Mouse (Mus musculus) stomach, postnatal 0 days (tissue): Measurements from ENCODE around the gene Ptgds. TPM values are rescaled to one million over a fixed set of nuclear protein-coding genes. Genes with fewer than 3 reads are reported as not detected.

Source experiments
- ATAC-seq: fragments of 200-750 bp; cut with Nextera tagmentation; 2 replicates; pipeline ENCODE4 v1.8.0; 2017; ENCODE audit not compliant: low FRiP score, low TSS enrichment
- DNase-seq: peaks from one replicate; pipeline ENCODE4 v3.0.0-alpha.2; 2016; ENCODE audit warnings: low spot score
- H3K27ac ChIP-seq: fragments of 300-500 bp; sonication (generic); replicated peaks from 2 replicates; pipeline ENCODE4 v1.5.1; 2014; ENCODE audit warnings: mild to moderate bottlenecking, control low read depth
- H3K27me3 ChIP-seq: fragments of 300-500 bp; sonication (generic); 2 replicates; pipeline ENCODE4 v1.6.1; 2014; ENCODE audit warnings: low read length; ENCODE audit not compliant: control insufficient read depth, insufficient read depth
- H3K36me3 ChIP-seq: fragments of 300-500 bp; sonication (generic); 2 replicates; pipeline ENCODE4 v1.6.1; 2014; ENCODE audit warnings: low read length, mixed read lengths; ENCODE audit not compliant: control insufficient read depth, insufficient read depth
- H3K4me1 ChIP-seq: fragments of 300-500 bp; sonication (generic); replicated peaks from 2 replicates; pipeline ENCODE4 v1.6.1; 2014; ENCODE audit warnings: antibody characterized with exemption; ENCODE audit not compliant: control insufficient read depth, insufficient read depth
- H3K4me2 ChIP-seq: fragments of 300-500 bp; sonication (generic); replicated peaks from 2 replicates; pipeline ENCODE4 v1.6.1; 2014; ENCODE audit warnings: low read depth, mild to moderate bottlenecking, control low read depth, moderate library complexity
- H3K4me3 ChIP-seq: fragments of 300-500 bp; sonication (generic); 2 replicates; pipeline ENCODE4 v1.5.1; 2014; ENCODE audit warnings: low read depth, low read length, control low read depth
- H3K9ac ChIP-seq: fragments of 300-500 bp; sonication (generic); 2 replicates; pipeline ENCODE4 v1.6.1; 2014; ENCODE audit warnings: mild to moderate bottlenecking, low read length, control low read depth, mixed read lengths
- H3K9me3 ChIP-seq: fragments of 300-500 bp; sonication (generic); 2 replicates; pipeline ENCODE4 v1.6.1; 2016; ENCODE audit warnings: low read length; ENCODE audit not compliant: control insufficient read depth
- CTCF ChIP-seq: IDR thresholded peaks from 2 replicates; pipeline ENCODE4 v1.5.1; 2016; ENCODE audit warnings: antibody characterized with exemption, low read depth, mild to moderate bottlenecking, moderate library complexity
- EP300 ChIP-seq: optimal IDR thresholded peaks from 2 replicates; pipeline ENCODE3; 2016; ENCODE audit warnings: antibody characterized with exemption
- WGBS: fragments of 180-500 bp; shearing (Covaris S2); extraction: QIAGEN DNeasy Blood & Tissue Kit; methylation state at CpG from one replicate; pipeline ENCODE4 v1.1.7; 2014; 5-methylcytosine and 5-hydroxymethylcytosine counted together
- polyA plus RNA-seq: library from polyadenylated mRNA; unstranded; fragments of >200 nt; fragmentation: Nextera tagmentation; extraction: Ambion mirVana; gene quantifications from 2 replicates; pipeline ENCODE4 v1.2.1, GENCODE M21; 2015

The Ptgds gene
- polyA plus RNA-seq, 1 experiment from 2014 or later, result 4.7 TPM

DNA sequence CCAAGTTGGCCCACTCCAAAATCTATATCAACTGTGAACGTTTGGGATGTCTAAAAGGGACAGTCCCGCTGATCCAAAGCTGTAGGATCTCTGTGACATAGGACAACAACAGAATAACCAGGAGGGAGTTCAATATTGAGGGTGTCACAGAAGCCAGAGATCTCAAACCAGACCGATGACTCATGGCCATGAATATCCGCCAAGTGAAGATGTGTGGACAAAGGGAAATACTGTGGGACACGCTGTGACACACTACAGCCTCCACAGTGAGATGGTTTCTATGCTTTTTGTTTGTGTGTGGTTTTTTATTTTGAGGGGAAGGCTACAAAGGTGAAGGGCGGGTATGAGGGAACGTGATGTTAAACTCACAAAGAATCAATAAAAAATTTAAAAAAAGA is 18.8 kb upstream of the Ptgds start:
- 62% methylated on average over 7 of the region's 7 CpGs for WGBS
- no peaks in the 10 kb centered on the region for H3K9me3 ChIP-seq
- H3K27ac ChIP-seq, result peak overlapping the region; percentile 65; the same call in 1 of the 2 replicates
- H3K4me1 ChIP-seq, result no peaks in the 10 kb centered on the region
- no peaks in the 10 kb centered on the region for H3K36me3 ChIP-seq
- no peak for ATAC-seq
- TF ChIP-seq EP300 (no peak), CTCF (no peak)
- no peak overlapping the region for H3K4me2 ChIP-seq
- no peak overlapping the region for H3K4me3 ChIP-seq
- no peak overlapping the region for H3K9ac ChIP-seq
- no peak for DNase-seq
- H3K27me3 ChIP-seq, result no peaks in the 10 kb centered on the region

DNA sequence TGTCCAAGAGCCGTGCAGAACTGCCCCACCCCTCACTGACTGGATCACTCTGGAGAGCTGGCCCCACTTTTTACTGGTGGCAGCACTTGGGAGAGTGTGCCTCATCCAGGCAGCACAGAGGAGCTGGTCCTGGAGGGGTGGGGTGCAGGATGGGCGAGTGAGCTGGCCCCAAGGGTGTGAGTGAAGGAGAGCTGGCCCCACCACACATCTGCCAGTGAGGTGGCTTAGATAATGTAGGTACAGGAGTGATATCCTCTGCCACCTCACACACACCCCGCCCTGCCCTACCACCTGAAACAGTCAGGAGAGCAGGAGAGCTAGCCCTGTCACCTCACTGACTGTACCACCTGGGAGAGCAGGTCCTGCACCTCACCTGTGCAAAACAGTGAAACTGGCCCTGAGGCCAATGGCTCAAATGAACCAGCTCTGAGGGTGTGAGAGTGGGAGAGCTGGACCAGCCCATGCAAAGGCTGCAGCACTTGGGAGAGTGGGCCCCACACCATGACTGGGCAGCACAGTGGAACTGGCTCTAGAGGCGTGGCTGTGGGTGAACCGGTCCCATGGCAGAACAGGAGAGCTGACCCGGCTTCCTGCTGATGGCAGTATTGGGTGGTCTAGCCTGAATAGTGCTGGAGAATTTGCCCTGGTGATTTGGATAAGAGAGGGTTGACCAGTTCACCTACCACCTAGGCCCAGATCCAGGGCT is 18.3 kb upstream of the Ptgds start:
- DNase-seq (peak; percentile 44), ATAC-seq (peak; percentile 22; the same call in 1 of the 2 replicates)
- Histone ChIP-seq H3K36me3 (no peaks in the 10 kb centered on the region), H3K9ac (no peak overlapping the region), H3K27me3 (no peaks in the 10 kb centered on the region), H3K9me3 (no peaks in the 10 kb centered on the region), H3K4me3 (no peak overlapping the region), H3K27ac (peak overlapping the region; percentile 65), H3K4me1 (no peaks in the 10 kb centered on the region), H3K4me2 (no peak overlapping the region)
- 55% methylated on average over 6 of the region's 6 CpGs for WGBS
- TF ChIP-seq CTCF (no peak), EP300 (no peak)

- no peaks in the 10 kb centered on the region for H3K4me1 ChIP-seq
- H3K9me3 ChIP-seq, result no peaks in the 10 kb centered on the region
- no peaks in the 10 kb centered on the region for H3K27me3 ChIP-seq
- WGBS, result 52% methylated on average over 11 of the region's 11 CpGs
- no peak overlapping the region for H3K4me2 ChIP-seq
- no peak overlapping the region for H3K4me3 ChIP-seq
- DNase-seq (peak; percentile 76), ATAC-seq (peak; percentile 58)
- TF ChIP-seq CTCF (no peak), EP300 (no peak)
- H3K36me3 ChIP-seq, result no peaks in the 10 kb centered on the region
- H3K9ac ChIP-seq, result no peak overlapping the region
- peak overlapping the region; percentile 53 for H3K27ac ChIP-seq
These were observed 15.2 kb upstream of the Ptgds start for GRCm38 (mm10) chr2:25484901-25485647.

DNA sequence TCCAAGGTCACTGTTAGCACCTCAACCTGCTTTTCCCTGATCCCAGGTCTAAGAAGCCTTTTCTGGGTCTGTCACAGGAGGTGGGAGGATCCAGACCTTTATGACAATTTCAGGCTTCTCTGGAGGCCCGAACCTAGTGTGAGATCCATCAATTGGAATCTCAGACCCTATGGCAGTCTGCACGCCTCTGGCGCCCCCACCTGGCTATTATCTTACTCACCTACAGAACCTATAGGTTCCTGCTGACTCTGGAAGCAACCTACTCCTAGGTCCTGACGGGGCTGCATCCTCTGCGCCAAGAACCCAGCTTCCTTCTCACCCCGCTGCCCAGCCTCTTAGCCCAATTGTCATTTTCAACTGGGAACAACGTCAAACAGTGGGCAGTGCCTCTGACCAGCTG is 13.1 kb upstream of the Ptgds start:
- Histone ChIP-seq H3K9me3 (no peaks in the 10 kb centered on the region), H3K36me3 (no peaks in the 10 kb centered on the region), H3K4me3 (no peak overlapping the region), H3K27ac (no peak overlapping the region), H3K4me2 (no peak overlapping the region), H3K9ac (no peak overlapping the region), H3K4me1 (peaks cover 2% of the 10 kb centered on the region; the same call in 1 of the 2 replicates), H3K27me3 (no peaks in the 10 kb centered on the region)
- 18% methylated on average over 7 of the region's 7 CpGs for WGBS
- peak; percentile 79 for DNase-seq
- TF ChIP-seq CTCF (peak; percentile 76), EP300 (no peak)
- no peak for ATAC-seq

GRCm38 (mm10) chr2:25480541-25480940 is 10.7 kb upstream of the Ptgds start:
- WGBS, result 83% methylated on average over 1 of the region's 1 CpGs
- no peaks in the 10 kb centered on the region for H3K27me3 ChIP-seq
- ATAC-seq, result no peak
- no peak overlapping the region for H3K4me2 ChIP-seq
- H3K4me1 ChIP-seq, result peaks cover 2% of the 10 kb centered on the region; the same call in 1 of the 2 replicates
- H3K27ac ChIP-seq, result peak overlapping the region; percentile 84
- no peaks in the 10 kb centered on the region for H3K36me3 ChIP-seq
- DNase-seq, result no peak
- no peak overlapping the region for H3K4me3 ChIP-seq
- no peaks in the 10 kb centered on the region for H3K9me3 ChIP-seq
- no peak overlapping the region for H3K9ac ChIP-seq
- no peak for TF ChIP-seq EP300
- TF ChIP-seq CTCF, result no peak
